Mouse (Mus musculus): ENCODE results near the gene Henmt1. TPM values are rescaled to one million over a fixed set of nuclear protein-coding genes. Genes with fewer than 3 reads are reported as not detected.

Gene Henmt1
- total RNA-seq, 2 experiments from 2014 or later, result 1.9 to 3.1 TPM

GRCm38 (mm10) chr3:108989971-108990548 is 50.4 kb downstream of the Henmt1 start:
- TF ChIP-seq CTCF (conservative IDR thresholded peaks at IDR 0.05), result no peak
- Histone ChIP-seq H3K4me3 (no peak overlapping the region), H3K27ac (no peak overlapping the region)
- DNase-seq (ENCODE audit: low spot score in 2 of 2), result no peak

GRCm38 (mm10) chr3:108994477-108994876 is 54.8 kb downstream of the Henmt1 start:
- H3K27ac ChIP-seq, result no peak overlapping the region
- no peak for TF ChIP-seq CTCF (conservative IDR thresholded peaks at IDR 0.05)
- H3K4me3 ChIP-seq, result no peak overlapping the region
- no peak for DNase-seq (ENCODE audit: low spot score in 2 of 2)

- TF ChIP-seq CTCF (conservative IDR thresholded peaks at IDR 0.05), result no peak
- Histone ChIP-seq H3K27ac (no peak overlapping the region), H3K4me3 (no peak overlapping the region)
- DNase-seq (ENCODE audit: low spot score in 2 of 2), result no peak
These were observed 55.7 kb downstream of the Henmt1 start for GRCm38 (mm10) chr3:108995379-108995778.

GRCm38 (mm10) chr3:108997284-108997683 is 57.6 kb downstream of the Henmt1 start:
- TF ChIP-seq CTCF (conservative IDR thresholded peaks at IDR 0.05), result no peak
- no peak overlapping the region for H3K4me3 ChIP-seq
- no peak overlapping the region for H3K27ac ChIP-seq
- DNase-seq (ENCODE audit: low spot score in 2 of 2), result no peak

GRCm38 (mm10) chr3:108997762-108998161 is 58.1 kb downstream of the Henmt1 start:
- TF ChIP-seq CTCF (conservative IDR thresholded peaks at IDR 0.05), result no peak
- no peak overlapping the region for H3K4me3 ChIP-seq
- no peak overlapping the region for H3K27ac ChIP-seq
- no peak for DNase-seq (ENCODE audit: low spot score in 2 of 2)

- no peak for TF ChIP-seq CTCF (conservative IDR thresholded peaks at IDR 0.05)
- no peak for DNase-seq (ENCODE audit: low spot score in 2 of 2)
- H3K4me3 ChIP-seq, result no peak overlapping the region
- no peak overlapping the region for H3K27ac ChIP-seq
These were observed 59.5 kb downstream of the Henmt1 start for GRCm38 (mm10) chr3:108999173-108999572.

- no peak overlapping the region for H3K27ac ChIP-seq
- no peak for TF ChIP-seq CTCF (conservative IDR thresholded peaks at IDR 0.05)
- no peak for DNase-seq (ENCODE audit: low spot score in 2 of 2)
- no peak overlapping the region for H3K4me3 ChIP-seq
These were observed 66.1 kb downstream of the Henmt1 start for GRCm38 (mm10) chr3:109005777-109006176.

GRCm38 (mm10) chr3:109008180-109008579 is 68.5 kb downstream of the Henmt1 start:
- DNase-seq (ENCODE audit: low spot score in 2 of 2), result no peak
- no peak for TF ChIP-seq CTCF (conservative IDR thresholded peaks at IDR 0.05)
- H3K27ac ChIP-seq, result no peak overlapping the region
- no peak overlapping the region for H3K4me3 ChIP-seq

Other genes starting within 250 kb of the Henmt1 start
- gene Gpsm2, start 217.6 kb upstream of the Henmt1 start, total RNA-seq (2021), result 10 to 100 TPM; 13.3 to 14.1 TPM
- gene Aknad1, start 200.2 kb upstream of the Henmt1 start, total RNA-seq (2021), result under 1 TPM in 1 of 2 experiments, not detected in 1; 0.10 TPM
- gene Stxbp3, start 99.3 kb upstream of the Henmt1 start, total RNA-seq (2021), result 10 to 100 TPM; 25.1 to 27.8 TPM
- gene Fndc7, start 49.9 kb upstream of the Henmt1 start, total RNA-seq (2021), result under 1 TPM in 1 of 2 experiments, not detected in 1; 0.15 TPM
- 10 to 100 TPM; 51.9 to 53.1 TPM for gene Prpf38b, start 28.1 kb upstream of the Henmt1 start, total RNA-seq (2021)
- not detected for gene Gm9857, start 572 bp downstream of the Henmt1 start, total RNA-seq (2021)
- gene Fam102b, start 87.7 kb downstream of the Henmt1 start, total RNA-seq (2021), result 10 to 100 TPM; 26.5 to 28.2 TPM
- gene Slc25a54, start 140.6 kb downstream of the Henmt1 start, total RNA-seq (2021), result not detected
- 1 to 10 TPM; 3.3 to 4.0 TPM for gene Slc25a24, start 183.3 kb downstream of the Henmt1 start, total RNA-seq (2021)

All from layer of hippocampus, adult 2 months (tissue).